ENCODE assay signal across 10 mouse cellular contexts in the genomic region with DNA sequence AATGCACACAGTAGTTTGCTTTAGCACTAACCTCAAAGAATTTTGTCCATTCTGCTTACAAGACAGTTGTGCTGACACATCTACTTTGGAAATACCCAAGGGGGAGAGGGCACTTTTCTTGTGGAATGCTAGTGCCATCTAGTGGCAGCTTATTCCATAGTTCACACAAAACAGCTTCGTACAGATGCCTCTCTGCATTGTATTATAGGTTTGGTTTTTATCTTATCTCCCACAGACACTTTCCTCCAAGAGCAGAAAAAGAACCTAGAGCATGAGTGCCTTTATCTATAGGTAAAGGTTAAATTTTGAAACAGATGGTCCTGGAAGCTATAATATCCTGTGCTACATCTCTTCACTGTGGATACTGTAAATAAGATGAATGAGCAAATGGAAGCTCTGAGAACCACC. TPM values are rescaled to one million over a fixed set of nuclear protein-coding genes. Genes with fewer than 3 reads are reported as not detected.
DNase-seq lines count a peak whose midpoint lies in the region; ATAC-seq and TF ChIP-seq lines count a peak whose summit lies in the region.
"Had no signal": no experiment of that assay in that cellular context is flagged by ENCODE, and none has a peak within 500 bp of the region (broad histone marks: within the 10 kb centered on the region; RNA-seq: fewer than 3 reads in every experiment).

No protein-coding gene starts in this region.

- no peak overlapping the region for H3K4me3 ChIP-seq in neural tube, embryonic 15.5 days (replicated peaks)
- H3K4me3 ChIP-seq in forebrain, embryonic 11.5 days (ENCODE audit: low read depth, low read length): no peak overlapping the region
- H3K4me3 ChIP-seq in hindbrain, embryonic 11.5 days (ENCODE audit: low read depth, low read length): no peak overlapping the region
- no peak overlapping the region for H3K4me3 ChIP-seq in left cerebral cortex, adult 2 months
- H3K4me3 ChIP-seq: embryonic facial prominence, embryonic 12.5 days; megakaryocyte, embryonic 14.5 days had no signal

- no peak for ATAC-seq in neural tube, embryonic 15.5 days (ENCODE audit: low FRiP score)
- no peak for ATAC-seq in forebrain, embryonic 11.5 days (replicated peaks; ENCODE audit: low FRiP score)
- no peak for ATAC-seq in hindbrain, embryonic 11.5 days (ENCODE audit: low FRiP score)
- peak; percentile 95 for ATAC-seq in megakaryocyte, adult 5-6 weeks (ENCODE audit: poor library complexity, severe bottlenecking)

- H3K9ac ChIP-seq in neural tube, embryonic 15.5 days (replicated peaks): no peak overlapping the region
- H3K9ac ChIP-seq in forebrain, embryonic 11.5 days (ENCODE audit: low read length): no peak overlapping the region
- H3K9ac ChIP-seq in hindbrain, embryonic 11.5 days (ENCODE audit: low read depth, low read length): no peak overlapping the region
- H3K9ac ChIP-seq: embryonic facial prominence, embryonic 12.5 days had no signal

- no peaks in the 10 kb centered on the region for H3K9me3 ChIP-seq in neural tube, embryonic 15.5 days (replicated peaks)
- H3K9me3 ChIP-seq in forebrain, embryonic 11.5 days (ENCODE audit: control insufficient read depth, low read length): no peaks in the 10 kb centered on the region
- H3K9me3 ChIP-seq in hindbrain, embryonic 11.5 days (ENCODE audit: control insufficient read depth, low read length): no peaks in the 10 kb centered on the region
- H3K9me3 ChIP-seq: embryonic facial prominence, embryonic 12.5 days; megakaryocyte, embryonic 14.5 days had no signal

- intact Hi-C loops in left cerebral cortex, adult 2 months (cut with DNase I): loop anchor here (1.0 to 5.0 kb wide), 3 partner anchors 24 to 189 kb away; no protein-coding TSS in a partner anchor

- DNase-seq in neural tube, embryonic 10.5 days (ENCODE audit: extremely low spot score, low spot score): peak; percentile 51
- DNase-seq in brain, adult 2 months (ENCODE audit: low read depth, low spot score): peak; percentile 92
- DNase-seq in forebrain, embryonic 11.5 days (ENCODE audit: low spot score): peak; percentile 71
- peak; percentile 83 for DNase-seq in hindbrain, embryonic 11.5 days (ENCODE audit: low spot score)
- peak; percentile 67 to 73 for DNase-seq in left cerebral cortex, adult 2 months (ENCODE audit: extremely low spot score in 1 of 2, low spot score in 2 of 2)
- DNase-seq in spleen, postnatal 10 days (ENCODE audit: low spot score in 2 of 2): peak; percentile 62 to 77

- peaks cover 29% of the 10 kb centered on the region for H3K36me3 ChIP-seq in neural tube, embryonic 15.5 days
- H3K36me3 ChIP-seq in forebrain, embryonic 11.5 days (ENCODE audit: control insufficient read depth, insufficient read depth, low read length): no peaks in the 10 kb centered on the region
- H3K36me3 ChIP-seq in hindbrain, embryonic 11.5 days (ENCODE audit: control insufficient read depth, insufficient read depth, low read length): peaks cover 2% of the 10 kb centered on the region; the same call in 1 of the 2 replicates

- H3K27me3 ChIP-seq in neural tube, embryonic 15.5 days (replicated peaks): no peaks in the 10 kb centered on the region
- H3K27me3 ChIP-seq in forebrain, embryonic 11.5 days (ENCODE audit: control insufficient read depth, insufficient read depth, low read length): no peaks in the 10 kb centered on the region
- no peaks in the 10 kb centered on the region for H3K27me3 ChIP-seq in hindbrain, embryonic 11.5 days (ENCODE audit: control insufficient read depth, insufficient read depth, low read length)
- H3K27me3 ChIP-seq: embryonic facial prominence, embryonic 12.5 days; megakaryocyte, embryonic 14.5 days had no signal

- peaks cover 22% of the 10 kb centered on the region for H3K4me1 ChIP-seq in neural tube, embryonic 15.5 days
- H3K4me1 ChIP-seq in forebrain, embryonic 11.5 days (replicated peaks; ENCODE audit: control insufficient read depth, insufficient read depth, low read length): no peaks in the 10 kb centered on the region
- no peaks in the 10 kb centered on the region for H3K4me1 ChIP-seq in hindbrain, embryonic 11.5 days (replicated peaks; ENCODE audit: control insufficient read depth, insufficient read depth, low read length)
- H3K4me1 ChIP-seq: embryonic facial prominence, embryonic 12.5 days had no signal

- H3K4me2 ChIP-seq in neural tube, embryonic 15.5 days: no peak overlapping the region
- no peak overlapping the region for H3K4me2 ChIP-seq in forebrain, embryonic 11.5 days (ENCODE audit: low read depth, low read length, severe bottlenecking)
- H3K4me2 ChIP-seq in hindbrain, embryonic 11.5 days (replicated peaks; ENCODE audit: low read depth, low read length): no peak overlapping the region
- H3K4me2 ChIP-seq: embryonic facial prominence, embryonic 12.5 days had no signal

- TF ChIP-seq CTCF in left cerebral cortex, adult 2 months (IDR thresholded peaks at IDR 0.05): peak; percentile 92

- H3K27ac ChIP-seq in neural tube, embryonic 15.5 days (replicated peaks): no peak overlapping the region
- no peak overlapping the region for H3K27ac ChIP-seq in forebrain, embryonic 11.5 days (ENCODE audit: low read depth, low read length)
- H3K27ac ChIP-seq in hindbrain, embryonic 11.5 days (ENCODE audit: low read depth, low read length): no peak overlapping the region
- H3K27ac ChIP-seq in left cerebral cortex, adult 2 months: no peak overlapping the region; the same call in 1 of the 2 replicates
- H3K27ac ChIP-seq: embryonic facial prominence, embryonic 12.5 days had no signal

- 9% methylated on average over 1 of the region's 1 CpGs for WGBS in neural tube, embryonic 15.5 days
- WGBS in forebrain, embryonic 11.5 days: 38% methylated on average over 1 of the region's 1 CpGs
- 12% methylated on average over 1 of the region's 1 CpGs for WGBS in hindbrain, embryonic 11.5 days

RNA-seq across cellular contexts. Expression of a gene that starts 46.2 kb away (rescaled TPM):
- 26.6 and 29.6 TPM in 2 replicates for polyA plus RNA-seq in neural tube, embryonic 15.5 days (2015; fragmentation: Nextera tagmentation; extraction: Ambion mirVana)
- polyA plus RNA-seq in forebrain, embryonic 11.5 days (2014; fragmentation: Nextera tagmentation; extraction: Ambion mirVana): 38.6 and 42.7 TPM in 2 replicates
- polyA plus RNA-seq in hindbrain, embryonic 11.5 days (2014; fragmentation: Nextera tagmentation; extraction: Ambion mirVana): 31.1 and 49.5 TPM in 2 replicates
- 10 to 100 TPM; 40.7 to 47.8 TPM for total RNA-seq in left cerebral cortex, adult 2 months (2021)
- 37.2 and 44.1 TPM in 2 replicates for total RNA-seq in megakaryocyte, adult 5-6 weeks (2015)
- total RNA-seq in megakaryocyte, adult 5-6 weeks (2017): 38.1 and 57.9 TPM in 2 replicates
